Mouse (Mus musculus) heart, postnatal 36 days (tissue): ENCODE data around the gene Lrig2. TPM values are rescaled to one million over a fixed set of nuclear protein-coding genes. Genes with fewer than 3 reads are reported as not detected.

Experiments used
- total RNA-seq, 2 experiments: library from RNA; stranded (reverse); gene quantifications; 2 replicates each; pipeline ENCODE4 v1.2.3; 2021

The Lrig2 gene
- total RNA-seq, 2 experiments from 2014 or later: 10.3 to 12.5 TPM

Other genes with a start within 250 kb of the Lrig2 start
- gene Slc16a1, start 126.8 kb upstream of the Lrig2 start, total RNA-seq: 100 to 1,000 TPM; 163 to 166 TPM